In the genomic region with DNA sequence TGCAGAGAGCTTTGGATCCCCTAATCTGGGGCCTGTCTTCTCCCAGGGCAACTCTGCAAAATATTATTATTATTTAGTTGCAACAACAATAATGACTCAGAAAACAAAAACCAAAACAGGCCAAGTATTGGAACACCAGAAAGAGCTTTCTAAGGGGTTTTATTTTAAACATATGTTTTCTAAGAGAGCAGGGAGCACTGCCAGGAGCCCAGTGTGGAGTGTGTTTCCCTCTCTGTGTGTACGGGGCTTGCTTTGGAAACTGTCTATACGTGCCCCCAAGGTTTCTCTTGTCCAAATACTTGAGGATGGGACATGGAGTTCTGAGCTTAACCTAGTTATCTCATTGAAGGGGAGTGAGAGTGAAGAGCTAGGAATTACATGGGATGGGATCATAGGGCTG, we compare ENCODE assay signal across 28 mouse cellular contexts.
DNase-seq lines count a peak whose midpoint lies in the region; ATAC-seq and TF ChIP-seq lines count a peak whose summit lies in the region.
"Had no signal": no experiment of that assay in that cellular context is flagged by ENCODE, and none has a peak within 500 bp of the region (broad histone marks: within the 10 kb centered on the region; RNA-seq: fewer than 3 reads in every experiment).

No protein-coding gene starts in this region.

- no peak for TF ChIP-seq POLR2A in limb, embryonic 14.5 days (IDR thresholded peaks at IDR 0.05; ENCODE audit: borderline replicate concordance, extremely low read depth, insufficient read depth, insufficient read length)

- WGBS in limb, embryonic 12.5 days: 72% methylated on average over 2 of the region's 2 CpGs
- WGBS in limb, embryonic 10.5 days: 79% methylated on average over 2 of the region's 2 CpGs
- WGBS in embryonic facial prominence, embryonic 10.5 days: 76% methylated on average over 2 of the region's 2 CpGs
- whole genome bisulfite sequencing in embryonic facial prominence, embryonic 13.5 days: 28% methylated on average over 2 of the region's 2 CpGs
- WGBS in limb, embryonic 14.5 days: 45% methylated on average over 2 of the region's 2 CpGs

- no peak for ATAC-seq in limb, embryonic 12.5 days (ENCODE audit: insufficient number of reproducible peaks, insufficient read depth, low FRiP score, low TSS enrichment, low read depth)
- no peak for ATAC-seq in embryonic facial prominence, embryonic 13.5 days (ENCODE audit: insufficient number of reproducible peaks, insufficient read depth, low FRiP score, low TSS enrichment, low read depth)
- no peak for ATAC-seq in limb, embryonic 14.5 days (ENCODE audit: low FRiP score, low read depth)
- ATAC-seq: activated CD4-positive, CD25-positive, alpha-beta regulatory T cell, adult 4 months; forebrain, postnatal 0 days; hindbrain, embryonic 16.5 days; midbrain, embryonic 13.5 days had no signal

- 0 out of 2 replicates have a peak overlapping the region, but pooled peaks have one; percentile 17 for H3K27ac ChIP-seq in limb, embryonic 12.5 days
- H3K27ac ChIP-seq in limb, embryonic 10.5 days: no peak overlapping the region
- H3K27ac ChIP-seq in embryonic facial prominence, embryonic 10.5 days (replicated peaks): peak overlapping the region; percentile 40; the same call in 1 of the 2 replicates
- peak overlapping the region; percentile 89 for H3K27ac ChIP-seq in embryonic facial prominence, embryonic 13.5 days
- peak overlapping the region; percentile 70 for H3K27ac ChIP-seq in limb, embryonic 14.5 days (replicated peaks; ENCODE audit: low read depth, low read length)
- H3K27ac ChIP-seq: forebrain, embryonic 12.5 days; heart, adult 2 months; liver, embryonic 14.5 days; macrophage; midbrain, embryonic 13.5 days had no signal

- no peaks in the 10 kb centered on the region for H3K27me3 ChIP-seq in limb, embryonic 12.5 days
- H3K27me3 ChIP-seq in limb, embryonic 10.5 days (ENCODE audit: low read depth, poor library complexity, severe bottlenecking): no peaks in the 10 kb centered on the region
- H3K27me3 ChIP-seq in embryonic facial prominence, embryonic 10.5 days (replicated peaks; ENCODE audit: low read depth, poor library complexity, severe bottlenecking): no peaks in the 10 kb centered on the region
- H3K27me3 ChIP-seq in embryonic facial prominence, embryonic 13.5 days: no peaks in the 10 kb centered on the region
- H3K27me3 ChIP-seq in limb, embryonic 14.5 days (ENCODE audit: control insufficient read depth, insufficient read depth, low read length): no peaks in the 10 kb centered on the region
- H3K27me3 ChIP-seq: forebrain, embryonic 12.5 days had no signal

- no peak overlapping the region for H3K9ac ChIP-seq in limb, embryonic 12.5 days (replicated peaks)
- H3K9ac ChIP-seq in embryonic facial prominence, embryonic 13.5 days: no peak overlapping the region
- H3K9ac ChIP-seq in limb, embryonic 14.5 days (ENCODE audit: low read depth, low read length, severe bottlenecking): no peak overlapping the region
- H3K9ac ChIP-seq: forebrain, embryonic 12.5 days; forebrain, postnatal 0 days; liver, embryonic 14.5 days; midbrain, embryonic 13.5 days had no signal

- H3K4me3 ChIP-seq in limb, embryonic 12.5 days (replicated peaks): no peak overlapping the region
- H3K4me3 ChIP-seq in limb, embryonic 10.5 days: no peak overlapping the region
- no peak overlapping the region for H3K4me3 ChIP-seq in embryonic facial prominence, embryonic 10.5 days
- H3K4me3 ChIP-seq in embryonic facial prominence, embryonic 13.5 days: no peak overlapping the region
- no peak overlapping the region for H3K4me3 ChIP-seq in limb, embryonic 14.5 days (replicated peaks; ENCODE audit: low read length)
- H3K4me3 ChIP-seq: forebrain, embryonic 12.5 days; heart, adult 2 months; hindbrain, embryonic 10.5 days; midbrain, embryonic 13.5 days had no signal

- no peak overlapping the region for H3K4me2 ChIP-seq in limb, embryonic 12.5 days
- no peak overlapping the region for H3K4me2 ChIP-seq in embryonic facial prominence, embryonic 13.5 days
- H3K4me2 ChIP-seq in limb, embryonic 14.5 days (replicated peaks; ENCODE audit: low read depth, low read length, severe bottlenecking): no peak overlapping the region
- H3K4me2 ChIP-seq: forebrain, embryonic 12.5 days; midbrain, embryonic 13.5 days had no signal

- no peaks in the 10 kb centered on the region for H3K36me3 ChIP-seq in limb, embryonic 12.5 days
- no peaks in the 10 kb centered on the region for H3K36me3 ChIP-seq in limb, embryonic 10.5 days
- H3K36me3 ChIP-seq in embryonic facial prominence, embryonic 10.5 days (replicated peaks): no peaks in the 10 kb centered on the region
- H3K36me3 ChIP-seq in embryonic facial prominence, embryonic 13.5 days: no peaks in the 10 kb centered on the region
- no peaks in the 10 kb centered on the region for H3K36me3 ChIP-seq in limb, embryonic 14.5 days (ENCODE audit: control insufficient read depth, insufficient read depth, low read length)
- H3K36me3 ChIP-seq: forebrain, embryonic 12.5 days; hindbrain, embryonic 10.5 days; midbrain, embryonic 13.5 days had no signal

- no peak for DNase-seq in limb, embryonic 10.5 days (ENCODE audit: low spot score)
- DNase-seq in embryonic facial prominence, embryonic 10.5 days (ENCODE audit: low spot score): no peak
- DNase-seq in limb, embryonic 14.5 days (ENCODE audit: low spot score): peak; percentile 65
- DNase-seq in urinary bladder, postnatal 4 days (ENCODE audit: low spot score in 2 of 2): no peak
- no peak for DNase-seq in embryo, embryonic 10.5 days (ENCODE audit: low spot score)
- DNase-seq: adrenal gland, adult 8-10 months; B cell, adult 2 months; cerebellum, adult 11 months; cerebellum, adult 9-10 months; cerebellum, postnatal 36 days; embryo, embryonic 11 days; forebrain, postnatal 0 days; heart, adult 2 months; heart, postnatal 14 days; kidney, adult 18-20 months; kidney, postnatal 10 days; layer of hippocampus, adult 9-11 months; liver; thymus, postnatal 14 days had no signal

- peaks cover 38% of the 10 kb centered on the region for H3K4me1 ChIP-seq in limb, embryonic 12.5 days (replicated peaks)
- peaks cover 31% of the 10 kb centered on the region for H3K4me1 ChIP-seq in limb, embryonic 10.5 days
- peaks cover 44% of the 10 kb centered on the region for H3K4me1 ChIP-seq in embryonic facial prominence, embryonic 10.5 days
- H3K4me1 ChIP-seq in embryonic facial prominence, embryonic 13.5 days: peaks cover 50% of the 10 kb centered on the region
- peaks cover 38% of the 10 kb centered on the region for H3K4me1 ChIP-seq in limb, embryonic 14.5 days (ENCODE audit: control insufficient read depth, insufficient read depth, low read length)

- no peaks in the 10 kb centered on the region for H3K9me3 ChIP-seq in limb, embryonic 12.5 days
- H3K9me3 ChIP-seq in limb, embryonic 10.5 days (replicated peaks): no peaks in the 10 kb centered on the region
- no peaks in the 10 kb centered on the region for H3K9me3 ChIP-seq in embryonic facial prominence, embryonic 10.5 days
- no peaks in the 10 kb centered on the region for H3K9me3 ChIP-seq in embryonic facial prominence, embryonic 13.5 days
- no peaks in the 10 kb centered on the region for H3K9me3 ChIP-seq in limb, embryonic 14.5 days (ENCODE audit: control insufficient read depth, low read length)
- H3K9me3 ChIP-seq: forebrain, embryonic 12.5 days; hindbrain, embryonic 10.5 days; midbrain, embryonic 13.5 days had no signal
